Mouse (Mus musculus) erythroid progenitor cell, adult 5-6 weeks (primary cell): ENCODE measurements around the gene Pamr1. TPM values are rescaled to one million over a fixed set of nuclear protein-coding genes. Genes with fewer than 3 reads are reported as not detected.

Source experiments
- ATAC-seq: replicated peaks from 2 replicates; pipeline ENCODE4 v1.8.0; 2016; ENCODE audit warnings: moderate number of reproducible peaks, mild to moderate bottlenecking, moderate TSS enrichment, inconsistent platforms; ENCODE audit not compliant: poor library complexity, low FRiP score, severe bottlenecking
- total RNA-seq, 2 experiments: library from RNA; stranded (forward) in 1 of 2; stranded (reverse) in 1 of 2; fragments of 150-400 nt in 1 of 2; fragments of 186-747, 209-891 nt in 1 of 2; gene quantifications; 2 replicates each; pipeline versions ENCODE4 v1.2.3 to v1.2.4; 2015 to 2017; ENCODE audit warnings: low replicate concordance in 2 of 2

The Pamr1 gene
- total RNA-seq, 2 experiments from 2014 or later = not detected

- ATAC-seq = no peak
Observed at GRCm38 (mm10) chr2:102595395-102596130, 45.8 kb downstream of the Pamr1 start.

GRCm38 (mm10) chr2:102598911-102599721 lies 49.3 kb downstream of the Pamr1 start:
- ATAC-seq = no peak; the same call in 1 of the 2 replicates

- ATAC-seq = no peak
Observed at GRCm38 (mm10) chr2:102600516-102600915, 50.7 kb downstream of the Pamr1 start.

- ATAC-seq = no peak
Observed at GRCm38 (mm10) chr2:102610485-102610884, 60.7 kb downstream of the Pamr1 start.

- no peak for ATAC-seq
Observed at GRCm38 (mm10) chr2:102616637-102617036, 66.8 kb downstream of the Pamr1 start.

- no peak for ATAC-seq
Observed at GRCm38 (mm10) chr2:102620744-102621429, 71.1 kb downstream of the Pamr1 start.

- no peak for ATAC-seq
Observed at GRCm38 (mm10) chr2:102622176-102622575, 72.4 kb downstream of the Pamr1 start.

GRCm38 (mm10) chr2:102622943-102623342 lies 73.1 kb downstream of the Pamr1 start:
- ATAC-seq = no peak

- no peak for ATAC-seq
Observed at GRCm38 (mm10) chr2:102624538-102624937, 74.7 kb downstream of the Pamr1 start.

- ATAC-seq = no peak
Observed at GRCm38 (mm10) chr2:102632361-102632760, 82.5 kb downstream of the Pamr1 start.

GRCm38 (mm10) chr2:102634010-102634409 lies 84.2 kb downstream of the Pamr1 start:
- no peak for ATAC-seq

GRCm38 (mm10) chr2:102635523-102636060 lies 85.8 kb downstream of the Pamr1 start:
- ATAC-seq = no peak

GRCm38 (mm10) chr2:102636116-102636600 lies 86.3 kb downstream of the Pamr1 start:
- no peak for ATAC-seq

- ATAC-seq = no peak
Observed at GRCm38 (mm10) chr2:102638140-102638539, 88.3 kb downstream of the Pamr1 start.

- ATAC-seq = no peak
Observed at GRCm38 (mm10) chr2:102638690-102639089, 88.9 kb downstream of the Pamr1 start.

- ATAC-seq = no peak
Observed at GRCm38 (mm10) chr2:102648845-102649500, 99.2 kb downstream of the Pamr1 start.

GRCm38 (mm10) chr2:102650322-102650721 lies 100.5 kb downstream of the Pamr1 start:
- ATAC-seq = no peak

- no peak for ATAC-seq
Observed at GRCm38 (mm10) chr2:102655966-102656725, 106.3 kb downstream of the Pamr1 start.

GRCm38 (mm10) chr2:102657726-102658125 lies 107.9 kb downstream of the Pamr1 start:
- ATAC-seq = no peak
